Mouse (Mus musculus): ENCODE measurements around the gene Mon2.

DNA sequence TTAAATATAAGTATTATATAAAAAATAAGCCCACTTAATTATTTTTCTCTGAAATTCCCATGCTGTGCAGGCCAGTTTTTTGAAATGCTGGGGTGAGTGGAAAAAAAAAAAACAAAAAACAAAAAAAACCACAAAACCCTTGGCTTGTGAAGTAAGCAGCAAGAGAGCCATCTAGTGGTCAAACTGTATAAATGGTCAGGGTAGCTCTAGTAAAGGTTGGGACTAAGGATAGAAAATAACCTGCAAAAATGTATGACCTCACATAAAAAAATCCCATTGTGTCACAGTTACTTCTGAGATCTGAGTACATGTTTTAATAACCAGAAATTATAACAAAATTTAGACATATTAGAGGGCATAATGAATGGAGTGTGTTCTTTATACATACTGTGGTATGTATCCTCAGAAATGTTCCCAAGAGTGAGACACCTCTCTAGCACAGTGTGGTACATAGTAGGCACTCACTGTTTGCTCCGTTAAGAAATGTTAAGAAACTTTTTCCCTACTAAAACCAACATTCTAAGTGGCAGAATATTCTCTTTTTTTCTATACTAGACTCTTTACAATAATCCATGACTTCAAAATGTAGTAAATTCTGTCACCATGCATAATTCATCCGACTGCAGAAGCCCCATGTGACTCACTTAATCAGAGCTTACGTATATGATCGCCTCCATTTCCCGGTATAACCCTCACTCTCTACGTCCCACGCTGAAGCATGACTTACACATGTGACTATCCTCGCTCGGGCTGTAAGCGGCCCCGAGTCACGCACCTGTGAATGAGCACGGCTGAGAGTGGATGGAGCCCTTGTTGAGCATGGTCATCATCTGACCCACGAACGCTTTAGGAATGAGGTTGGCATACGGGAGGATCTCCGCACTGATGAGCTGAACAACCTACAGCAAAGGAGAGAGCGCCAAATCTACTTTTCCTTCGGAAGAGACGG is 70.8 kb downstream of the Mon2 start:
- TF ChIP-seq CTCF (IDR thresholded peaks at IDR 0.05; ENCODE audit: extremely low read depth, insufficient read depth, low read length) (no peak), POLR2A (IDR thresholded peaks at IDR 0.05; ENCODE audit: extremely low read depth, insufficient read depth, low read length) (no peak)
